Mouse (Mus musculus): ENCODE results near the gene Wdr25.

DNA sequence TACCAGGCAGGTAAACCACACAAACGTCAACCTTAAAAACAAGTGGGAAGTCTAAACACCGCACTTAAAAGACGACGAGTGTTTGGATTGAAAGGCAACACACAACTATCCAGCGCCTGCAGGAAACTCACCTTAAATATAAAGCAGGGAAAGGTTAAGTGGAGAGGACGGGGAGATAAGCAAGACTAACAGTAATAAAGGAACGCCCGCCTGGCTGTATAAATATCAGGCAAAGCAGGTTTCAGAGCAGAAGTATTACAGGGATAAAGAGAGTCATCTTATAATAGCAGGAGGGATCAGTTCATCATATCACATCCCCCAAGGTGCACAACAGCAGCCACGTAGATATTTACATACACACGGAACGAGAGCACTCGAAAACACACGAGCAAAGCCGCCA is 78.8 kb downstream of the Wdr25 start:
- TF ChIP-seq POLR2A (IDR thresholded peaks at IDR 0.05; ENCODE audit: low read depth, low read length) (no peak), CTCF (conservative IDR thresholded peaks at IDR 0.05; ENCODE audit: insufficient read depth, insufficient read length, low read depth, low read length) (no peak)

Data from kidney, adult 2 months (tissue).